Mouse (Mus musculus): ENCODE measurements around the gene Nkain4. TPM values are rescaled to one million over a fixed set of nuclear protein-coding genes. Genes with fewer than 3 reads are reported as not detected.

Gene Nkain4
- not detected for polyA plus RNA-seq (2014; fragmentation: Illumina TruSeq; extraction: RNeasy Lipid Tissue Mini Kit (QIAGEN cat#74804); ENCODE audit: low read depth, low replicate concordance)

GRCm38 (mm10) chr2:180954061-180955047 is at the start of gene Nkain4:
Gene Nkain4, minus strand, starts transcription at chr2:180954699.

GRCm38 (mm10) chr2:180986449-180986848 is 31.9 kb upstream of the Nkain4 start, which contains the start of gene Col20a1:
Gene Col20a1, plus strand, starts transcription at chr2:180986535.

GRCm38 (mm10) chr2:180967010-180967763 is 12.7 kb upstream of the Nkain4 start, which contains the start of gene Arfgap1:
Gene Arfgap1, plus strand, starts transcription at chr2:180967225.

GRCm38 (mm10) chr2:180928723-180929122 is 25.8 kb downstream of the Nkain4 start, which contains the start of gene Birc7:
Gene Birc7, plus strand, starts transcription at chr2:180929023.

GRCm38 (mm10) chr2:180920810-180921400 is 33.6 kb downstream of the Nkain4 start, which contains the start of gene Ythdf1:
Gene Ythdf1, minus strand, starts transcription at chr2:180920949.

Other genes starting within 250 kb of the Nkain4 start
- 14.5 TPM for gene Dido1, start 244.7 kb downstream of the Nkain4 start, polyA plus RNA-seq (2014; fragmentation: Illumina TruSeq; extraction: RNeasy Lipid Tissue Mini Kit (QIAGEN cat#74804); ENCODE audit: low read depth, low replicate concordance)
- 35.7 TPM for gene Gid8, start 244.6 kb downstream of the Nkain4 start, polyA plus RNA-seq (2014; fragmentation: Illumina TruSeq; extraction: RNeasy Lipid Tissue Mini Kit (QIAGEN cat#74804); ENCODE audit: low read depth, low replicate concordance)
- gene Slc17a9, start 229.4 kb downstream of the Nkain4 start, polyA plus RNA-seq (2014; fragmentation: Illumina TruSeq; extraction: RNeasy Lipid Tissue Mini Kit (QIAGEN cat#74804); ENCODE audit: low read depth, low replicate concordance): 0.82 TPM
- gene Bhlhe23, start 177.8 kb downstream of the Nkain4 start, polyA plus RNA-seq (2014; fragmentation: Illumina TruSeq; extraction: RNeasy Lipid Tissue Mini Kit (QIAGEN cat#74804); ENCODE audit: low read depth, low replicate concordance): not detected
- gene Ythdf1, start 33.8 kb downstream of the Nkain4 start, polyA plus RNA-seq (2014; fragmentation: Illumina TruSeq; extraction: RNeasy Lipid Tissue Mini Kit (QIAGEN cat#74804); ENCODE audit: low read depth, low replicate concordance): 25.1 TPM
- not detected for gene Birc7, start 25.7 kb downstream of the Nkain4 start, polyA plus RNA-seq (2014; fragmentation: Illumina TruSeq; extraction: RNeasy Lipid Tissue Mini Kit (QIAGEN cat#74804); ENCODE audit: low read depth, low replicate concordance)
- gene Arfgap1, start 12.5 kb upstream of the Nkain4 start, polyA plus RNA-seq (2014; fragmentation: Illumina TruSeq; extraction: RNeasy Lipid Tissue Mini Kit (QIAGEN cat#74804); ENCODE audit: low read depth, low replicate concordance): 3.9 TPM
- not detected for gene Col20a1, start 31.8 kb upstream of the Nkain4 start, polyA plus RNA-seq (2014; fragmentation: Illumina TruSeq; extraction: RNeasy Lipid Tissue Mini Kit (QIAGEN cat#74804); ENCODE audit: low read depth, low replicate concordance)
- 0.42 TPM for gene Chrna4, start 88.8 kb upstream of the Nkain4 start, polyA plus RNA-seq (2014; fragmentation: Illumina TruSeq; extraction: RNeasy Lipid Tissue Mini Kit (QIAGEN cat#74804); ENCODE audit: low read depth, low replicate concordance)
- gene Kcnq2, start 180.6 kb upstream of the Nkain4 start, polyA plus RNA-seq (2014; fragmentation: Illumina TruSeq; extraction: RNeasy Lipid Tissue Mini Kit (QIAGEN cat#74804); ENCODE audit: low read depth, low replicate concordance): not detected
- gene Eef1a2, start 202.3 kb upstream of the Nkain4 start, polyA plus RNA-seq (2014; fragmentation: Illumina TruSeq; extraction: RNeasy Lipid Tissue Mini Kit (QIAGEN cat#74804); ENCODE audit: low read depth, low replicate concordance): not detected
- 20.3 TPM for gene Ppdpf, start 232.5 kb upstream of the Nkain4 start, polyA plus RNA-seq (2014; fragmentation: Illumina TruSeq; extraction: RNeasy Lipid Tissue Mini Kit (QIAGEN cat#74804); ENCODE audit: low read depth, low replicate concordance)
- gene Ptk6, start 248.1 kb upstream of the Nkain4 start, polyA plus RNA-seq (2014; fragmentation: Illumina TruSeq; extraction: RNeasy Lipid Tissue Mini Kit (QIAGEN cat#74804); ENCODE audit: low read depth, low replicate concordance): 1.6 TPM